Comparison of ENCODE assay signal across 10 mouse cellular contexts in genomic region chr11:101247521-101248030, GRCm38 (mm10). TPM values are rescaled to one million over a fixed set of nuclear protein-coding genes. Genes with fewer than 3 reads are reported as not detected.
DNase-seq lines count a peak whose midpoint lies in the region; ATAC-seq and TF ChIP-seq lines count a peak whose summit lies in the region.
"Had no signal": no experiment of that assay in that cellular context is flagged by ENCODE, and none has a peak within 500 bp of the region (broad histone marks: within the 10 kb centered on the region; RNA-seq: fewer than 3 reads in every experiment).

No protein-coding gene starts in this region.

- H3K9me3 ChIP-seq in forebrain, embryonic 15.5 days: no peaks in the 10 kb centered on the region
- no peaks in the 10 kb centered on the region for H3K9me3 ChIP-seq in forebrain, embryonic 16.5 days (ENCODE audit: control insufficient read depth, low read length)
- H3K9me3 ChIP-seq in hindbrain, postnatal 0 days (ENCODE audit: low read length): no peaks in the 10 kb centered on the region
- no peaks in the 10 kb centered on the region for H3K9me3 ChIP-seq in liver, embryonic 12.5 days (replicated peaks)

- H3K9ac ChIP-seq in forebrain, embryonic 15.5 days (replicated peaks): no peak overlapping the region
- H3K9ac ChIP-seq in forebrain, embryonic 16.5 days (replicated peaks; ENCODE audit: low read depth, low read length): no peak overlapping the region
- H3K9ac ChIP-seq in hindbrain, postnatal 0 days (replicated peaks; ENCODE audit: low read length): no peak overlapping the region
- no peak overlapping the region for H3K9ac ChIP-seq in liver, embryonic 12.5 days

- no peaks in the 10 kb centered on the region for H3K36me3 ChIP-seq in forebrain, embryonic 15.5 days
- H3K36me3 ChIP-seq in forebrain, embryonic 16.5 days (ENCODE audit: control insufficient read depth, insufficient read depth): no peaks in the 10 kb centered on the region
- no peaks in the 10 kb centered on the region for H3K36me3 ChIP-seq in hindbrain, postnatal 0 days (ENCODE audit: insufficient read depth, low read length)
- H3K36me3 ChIP-seq in liver, embryonic 12.5 days: no peaks in the 10 kb centered on the region

- H3K4me3 ChIP-seq in forebrain, embryonic 15.5 days: peak overlapping the region; percentile 68; the same call in 1 of the 2 replicates
- no peak overlapping the region for H3K4me3 ChIP-seq in forebrain, embryonic 16.5 days (replicated peaks; ENCODE audit: low read length)
- peak overlapping the region; percentile 97 for H3K4me3 ChIP-seq in brown adipose tissue, adult 24 weeks (ENCODE audit: insufficient read depth, low read depth, low read length)
- H3K4me3 ChIP-seq in hindbrain, postnatal 0 days (ENCODE audit: low read length): peak overlapping the region; percentile 66; the same call in 1 of the 2 replicates
- H3K4me3 ChIP-seq in liver, embryonic 12.5 days: peak overlapping the region; percentile 50

- no peak overlapping the region for H3K27ac ChIP-seq in forebrain, embryonic 15.5 days (replicated peaks)
- H3K27ac ChIP-seq in forebrain, embryonic 16.5 days (ENCODE audit: low read length): no peak overlapping the region
- H3K27ac ChIP-seq in brown adipose tissue, adult 24 weeks (replicated peaks; ENCODE audit: low read depth, low read length): peak overlapping the region; percentile 95
- H3K27ac ChIP-seq in hindbrain, postnatal 0 days: peak overlapping the region; percentile 37; the same call in 1 of the 2 replicates
- H3K27ac ChIP-seq in liver, embryonic 12.5 days: no peak overlapping the region

- peaks cover 13% of the 10 kb centered on the region for H3K4me1 ChIP-seq in forebrain, embryonic 15.5 days
- peaks cover 7% of the 10 kb centered on the region; the same call in 1 of the 2 replicates for H3K4me1 ChIP-seq in forebrain, embryonic 16.5 days (replicated peaks; ENCODE audit: control insufficient read depth, insufficient read depth, low read length)
- peaks cover 10% of the 10 kb centered on the region for H3K4me1 ChIP-seq in brown adipose tissue, adult 24 weeks (ENCODE audit: control insufficient read depth, insufficient read depth, insufficient read length, low read length)
- H3K4me1 ChIP-seq in hindbrain, postnatal 0 days (ENCODE audit: insufficient read depth, low read length): 0 out of 2 replicates have a peak, but pooled peaks cover 4% of the 10 kb centered on the region
- peaks cover 45% of the 10 kb centered on the region for H3K4me1 ChIP-seq in liver, embryonic 12.5 days

- WGBS in forebrain, embryonic 15.5 days: 83% methylated on average over 6 of the region's 6 CpGs
- 82% methylated on average over 6 of the region's 6 CpGs for WGBS in forebrain, embryonic 16.5 days
- WGBS in hindbrain, postnatal 0 days: 83% methylated on average over 6 of the region's 6 CpGs
- WGBS in liver, embryonic 12.5 days (ENCODE audit: insufficient replicate concordance): 65% methylated on average over 6 of the region's 6 CpGs

- DNase-seq in hindbrain, postnatal 0 days (ENCODE audit: low spot score): no peak
- DNase-seq in cerebellum, adult 11 months: no peak
- DNase-seq in urinary bladder, adult 2 months (ENCODE audit: low spot score): no peak
- no peak for DNase-seq in thymus, postnatal 14 days
- DNase-seq: cerebellum, postnatal 14 days; spleen, adult 18-20 months had no signal

- H3K27me3 ChIP-seq in forebrain, embryonic 15.5 days: peaks cover 39% of the 10 kb centered on the region
- H3K27me3 ChIP-seq in forebrain, embryonic 16.5 days (replicated peaks; ENCODE audit: control insufficient read depth, insufficient read depth, low read length): peaks cover 27% of the 10 kb centered on the region
- no peaks in the 10 kb centered on the region for H3K27me3 ChIP-seq in hindbrain, postnatal 0 days (ENCODE audit: insufficient read depth, low read length)
- H3K27me3 ChIP-seq in liver, embryonic 12.5 days (replicated peaks): peaks cover 63% of the 10 kb centered on the region

- no peak for ATAC-seq in forebrain, embryonic 15.5 days (replicated peaks)
- no peak for ATAC-seq in forebrain, embryonic 16.5 days
- no peak for ATAC-seq in hindbrain, postnatal 0 days
- ATAC-seq in liver, embryonic 12.5 days: no peak

- H3K4me2 ChIP-seq in forebrain, embryonic 15.5 days (replicated peaks): no peak overlapping the region
- no peak overlapping the region for H3K4me2 ChIP-seq in forebrain, embryonic 16.5 days (ENCODE audit: low read length)
- peak overlapping the region; percentile 95 for H3K4me2 ChIP-seq in hindbrain, postnatal 0 days (ENCODE audit: low read depth, low read length)
- H3K4me2 ChIP-seq in liver, embryonic 12.5 days: peak overlapping the region; percentile 70; the same call in 1 of the 2 replicates

- no peak for TF ChIP-seq CTCF in hindbrain, postnatal 0 days (IDR thresholded peaks at IDR 0.05; ENCODE audit: low read depth)

RNA-seq across cellular contexts. Expression of gene Ramp2, which starts 1.7 kb away (rescaled TPM):
- polyA plus RNA-seq in forebrain, embryonic 15.5 days (2015; fragmentation: Nextera tagmentation; extraction: Ambion mirVana): 53.4 and 61.3 TPM in 2 replicates
- 67.4 and 72.0 TPM in 2 replicates for polyA plus RNA-seq in forebrain, embryonic 16.5 days (2015; fragmentation: Nextera tagmentation; extraction: Ambion mirVana)
- polyA plus RNA-seq in brown adipose tissue, adult 24 weeks (2012; ENCODE audit: insufficient read depth, insufficient read length, missing spikeins): 20.0 and 27.6 TPM in 2 replicates
- total RNA-seq in hindbrain, postnatal 0 days (2014; rRNA removed): 66.1 and 72.7 TPM in 2 replicates
- 108 and 111 TPM in 2 replicates for polyA plus RNA-seq in hindbrain, postnatal 0 days (2015; fragmentation: Nextera tagmentation; extraction: Ambion mirVana)
- 32.6 and 33.5 TPM in 2 replicates for polyA plus RNA-seq in liver, embryonic 12.5 days (2016; fragmentation: Nextera tagmentation; extraction: Ambion mirVana)
- 79.5 and 82.0 TPM in 2 replicates for polyA plus RNA-seq in urinary bladder, adult 2 months (2012; rRNA removed)

RNA-seq across cellular contexts. Expression of gene Vps25, which starts 5.9 kb away (rescaled TPM):
- polyA plus RNA-seq in forebrain, embryonic 15.5 days (2015; fragmentation: Nextera tagmentation; extraction: Ambion mirVana): 87.7 and 92.9 TPM in 2 replicates
- polyA plus RNA-seq in forebrain, embryonic 16.5 days (2015; fragmentation: Nextera tagmentation; extraction: Ambion mirVana): 91.1 and 93.3 TPM in 2 replicates
- 109 and 141 TPM in 2 replicates for polyA plus RNA-seq in brown adipose tissue, adult 24 weeks (2012; ENCODE audit: insufficient read depth, insufficient read length, missing spikeins)
- 66.1 and 82.1 TPM in 2 replicates for total RNA-seq in hindbrain, postnatal 0 days (2014; rRNA removed)
- 134 and 137 TPM in 2 replicates for polyA plus RNA-seq in hindbrain, postnatal 0 days (2015; fragmentation: Nextera tagmentation; extraction: Ambion mirVana)
- polyA plus RNA-seq in liver, embryonic 12.5 days (2016; fragmentation: Nextera tagmentation; extraction: Ambion mirVana): 106 TPM in 2 replicates
- polyA plus RNA-seq in urinary bladder, adult 2 months (2012; rRNA removed): 73.3 and 91.1 TPM in 2 replicates

RNA-seq across cellular contexts. Expression of gene Wnk4, which starts 12.8 kb away (rescaled TPM):
- 4.8 and 5.5 TPM in 2 replicates for polyA plus RNA-seq in forebrain, embryonic 15.5 days (2015; fragmentation: Nextera tagmentation; extraction: Ambion mirVana)
- 5.8 and 6.2 TPM in 2 replicates for polyA plus RNA-seq in forebrain, embryonic 16.5 days (2015; fragmentation: Nextera tagmentation; extraction: Ambion mirVana)
- polyA plus RNA-seq in brown adipose tissue, adult 24 weeks (2012; ENCODE audit: insufficient read depth, insufficient read length, missing spikeins): not detected in 2 replicates
- total RNA-seq in hindbrain, postnatal 0 days (2014; rRNA removed): 1.5 and 2.5 TPM in 2 replicates
- polyA plus RNA-seq in hindbrain, postnatal 0 days (2015; fragmentation: Nextera tagmentation; extraction: Ambion mirVana): 6.5 and 8.0 TPM in 2 replicates
- 11.3 and 12.3 TPM in 2 replicates for polyA plus RNA-seq in liver, embryonic 12.5 days (2016; fragmentation: Nextera tagmentation; extraction: Ambion mirVana)
- polyA plus RNA-seq in urinary bladder, adult 2 months (2012; rRNA removed): 7.4 and 10.6 TPM in 2 replicates

RNA-seq across cellular contexts. Expression of gene Ezh1, which starts 21.3 kb away (rescaled TPM):
- polyA plus RNA-seq in forebrain, embryonic 15.5 days (2015; fragmentation: Nextera tagmentation; extraction: Ambion mirVana): 19.6 and 21.4 TPM in 2 replicates
- polyA plus RNA-seq in forebrain, embryonic 16.5 days (2015; fragmentation: Nextera tagmentation; extraction: Ambion mirVana): 24.8 and 27.0 TPM in 2 replicates
- polyA plus RNA-seq in brown adipose tissue, adult 24 weeks (2012; ENCODE audit: insufficient read depth, insufficient read length, missing spikeins): 13.3 and 20.7 TPM in 2 replicates
- total RNA-seq in hindbrain, postnatal 0 days (2014; rRNA removed): 26.7 and 27.6 TPM in 2 replicates
- 20.1 and 22.2 TPM in 2 replicates for polyA plus RNA-seq in hindbrain, postnatal 0 days (2015; fragmentation: Nextera tagmentation; extraction: Ambion mirVana)
- 9.8 and 10.3 TPM in 2 replicates for polyA plus RNA-seq in liver, embryonic 12.5 days (2016; fragmentation: Nextera tagmentation; extraction: Ambion mirVana)
- 45.0 and 45.7 TPM in 2 replicates for polyA plus RNA-seq in urinary bladder, adult 2 months (2012; rRNA removed)

RNA-seq across cellular contexts. Expression of gene Cntd1, which starts 31.2 kb away (rescaled TPM):
- 1.4 and 1.5 TPM in 2 replicates for polyA plus RNA-seq in forebrain, embryonic 15.5 days (2015; fragmentation: Nextera tagmentation; extraction: Ambion mirVana)
- 0.91 TPM in 2 replicates for polyA plus RNA-seq in forebrain, embryonic 16.5 days (2015; fragmentation: Nextera tagmentation; extraction: Ambion mirVana)
- 0.75 and 0.79 TPM in 2 replicates for polyA plus RNA-seq in brown adipose tissue, adult 24 weeks (2012; ENCODE audit: insufficient read depth, insufficient read length, missing spikeins)
- total RNA-seq in hindbrain, postnatal 0 days (2014; rRNA removed): 0.10 TPM in 1 of 2 replicates, not detected in the other
- 0.66 and 0.89 TPM in 2 replicates for polyA plus RNA-seq in hindbrain, postnatal 0 days (2015; fragmentation: Nextera tagmentation; extraction: Ambion mirVana)
- 0.74 and 1.3 TPM in 2 replicates for polyA plus RNA-seq in liver, embryonic 12.5 days (2016; fragmentation: Nextera tagmentation; extraction: Ambion mirVana)
- 1.4 and 1.5 TPM in 2 replicates for polyA plus RNA-seq in urinary bladder, adult 2 months (2012; rRNA removed)

Comparison
In these comparisons a context has a peak if more than half of its experiments do, and no peak if none do; other contexts are left out.
1. H3K27ac ChIP-seq: peak in brown adipose tissue, adult 24 weeks (single experiment) and hindbrain, postnatal 0 days (single experiment); none in forebrain, embryonic 15.5 days (single experiment), forebrain, embryonic 16.5 days (single experiment) and liver, embryonic 12.5 days (single experiment).
2. H3K4me2 ChIP-seq: peak in hindbrain, postnatal 0 days (single experiment) and liver, embryonic 12.5 days (single experiment); none in forebrain, embryonic 15.5 days (single experiment) and forebrain, embryonic 16.5 days (single experiment).